ENCODE assay signal across 7 mouse cellular contexts in genomic region chr16:93884086-93884721, GRCm38 (mm10). TPM values are rescaled to one million over a fixed set of nuclear protein-coding genes. Genes with fewer than 3 reads are reported as not detected.
DNase-seq lines count a peak whose midpoint lies in the region; ATAC-seq and TF ChIP-seq lines count a peak whose summit lies in the region.

No protein-coding gene starts in this region.

- H3K27me3 ChIP-seq in forebrain, embryonic 14.5 days (replicated peaks; ENCODE audit: control insufficient read depth, insufficient read depth, low read length), result no peaks in the 10 kb centered on the region
- H3K27me3 ChIP-seq in kidney, adult 2 months (replicated peaks; ENCODE audit: control insufficient read depth, insufficient read depth, low read length), result no peaks in the 10 kb centered on the region

- H3K4me1 ChIP-seq in forebrain, embryonic 14.5 days (ENCODE audit: control insufficient read depth, insufficient read depth, low read length), result peaks cover 6% of the 10 kb centered on the region; the same call in 1 of the 2 replicates
- no peaks in the 10 kb centered on the region; the same call in 1 of the 2 replicates for H3K4me1 ChIP-seq in kidney, adult 2 months (ENCODE audit: control insufficient read depth, insufficient read depth, low read length)

- peaks cover 8% of the 10 kb centered on the region; the same call in 1 of the 2 replicates for H3K79me2 ChIP-seq in macrophage (ENCODE audit: inconsistent target)

- no peaks in the 10 kb centered on the region for H3K9me3 ChIP-seq in forebrain, embryonic 14.5 days (replicated peaks; ENCODE audit: control insufficient read depth, low read length)

- H3K4me3 ChIP-seq in forebrain, embryonic 14.5 days (ENCODE audit: low read depth, low read length), result peak overlapping the region; percentile 69
- peak overlapping the region; percentile 65 for H3K4me3 ChIP-seq in kidney, adult 2 months (ENCODE audit: insufficient read depth, low read depth, low read length)
- H3K4me3 ChIP-seq in macrophage (ENCODE audit: inconsistent target), result peak overlapping the region; percentile 91

- H3K36me3 ChIP-seq in forebrain, embryonic 14.5 days (ENCODE audit: control insufficient read depth, insufficient read depth, low read length), result peaks cover 15% of the 10 kb centered on the region; the same call in 1 of the 2 replicates
- no peaks in the 10 kb centered on the region for H3K36me3 ChIP-seq in kidney, adult 2 months (ENCODE audit: control insufficient read depth, insufficient read depth, low read length)
- H3K36me3 ChIP-seq in macrophage (ENCODE audit: inconsistent target), result no peaks in the 10 kb centered on the region

- no peak overlapping the region for H3K27ac ChIP-seq in forebrain, embryonic 14.5 days (ENCODE audit: low read depth, low read length)
- H3K27ac ChIP-seq in kidney, adult 2 months (ENCODE audit: insufficient read depth, low read depth, low read length), result no peak overlapping the region
- peak overlapping the region; percentile 25; the same call in 1 of the 2 replicates for H3K27ac ChIP-seq in macrophage

- TF ChIP-seq CTCF in kidney, adult 2 months (conservative IDR thresholded peaks at IDR 0.05; ENCODE audit: insufficient read depth, insufficient read length, low read depth, low read length), result no peak

- peak overlapping the region; percentile 83 for H3K4me2 ChIP-seq in forebrain, embryonic 14.5 days (ENCODE audit: low read length)

- DNase-seq in thymus, postnatal 10 days (ENCODE audit: low spot score in 2 of 2), result peak; percentile 6 to 33
- DNase-seq in thymus, postnatal 14 days, result no peak
- peak; percentile 33 to 42 for DNase-seq in cerebellum, adult 18-20 months
- DNase-seq in forebrain, embryonic 14.5 days (ENCODE audit: low spot score), result peak; percentile 48
- peak; percentile 32 for DNase-seq in kidney, adult 2 months
- peak; percentile 54 for DNase-seq in testis, postnatal 10 days (ENCODE audit: low spot score)

- ATAC-seq in forebrain, embryonic 14.5 days, result peak; percentile 65

- peak overlapping the region; percentile 72 for H3K9ac ChIP-seq in forebrain, embryonic 14.5 days (ENCODE audit: low read length)

- TF ChIP-seq POLR2A in kidney, adult 2 months (IDR thresholded peaks at IDR 0.05; ENCODE audit: low read depth, low read length), result no peak

- under 1% methylated on average over 43 of the region's 43 CpGs for WGBS in forebrain, embryonic 14.5 days
- WGBS in kidney, adult 2 months, result under 1% methylated on average over 43 of the region's 43 CpGs
- under 1% methylated on average over 38 of the region's 43 CpGs for WGBS in macrophage (ENCODE audit: missing documents)

RNA-seq across cellular contexts. Expression of gene Chaf1b, which starts 0.5 kb away (rescaled TPM):
- polyA plus RNA-seq in forebrain, embryonic 14.5 days (2014; fragmentation: Nextera tagmentation; extraction: Ambion mirVana), result 44.0 and 56.4 TPM in 2 replicates
- polyA plus RNA-seq in kidney, adult 2 months (2012; rRNA removed), result 1.6 and 2.0 TPM in 2 replicates
- total RNA-seq in macrophage (2018; cell fraction: chromatin; rRNA removed), result 10 to 100 TPM in 25 of 26 experiments, 1 to 10 TPM in 1; 9.7 to 78.2 (median 21.3) TPM
- 10 to 100 TPM in 4 of 26 experiments, 1 to 10 TPM in 22; 6.3 to 12.9 (median 8.4) TPM for total RNA-seq in macrophage (2018; cell fraction: cytosol; rRNA removed)
- 10 to 100 TPM in 18 of 26 experiments, 1 to 10 TPM in 8; 5.0 to 63.5 (median 13.1) TPM for total RNA-seq in macrophage (2018; cell fraction: nucleus; rRNA removed)
- 4.0 to 25.9 TPM (median 14.0 TPM) in 3 replicates for polyA plus RNA-seq in macrophage (2018)

RNA-seq across cellular contexts. Expression of gene Morc3, which starts 52.3 kb away (rescaled TPM):
- 32.1 and 36.1 TPM in 2 replicates for polyA plus RNA-seq in forebrain, embryonic 14.5 days (2014; fragmentation: Nextera tagmentation; extraction: Ambion mirVana)
- 5.3 and 6.4 TPM in 2 replicates for polyA plus RNA-seq in kidney, adult 2 months (2012; rRNA removed)
- 1,000 to 10,000 TPM in 1 of 26 experiments, 100 to 1,000 TPM in 25; 166 to 1,000 (median 456) TPM for total RNA-seq in macrophage (2018; cell fraction: chromatin; rRNA removed)
- total RNA-seq in macrophage (2018; cell fraction: cytosol; rRNA removed), result 100 to 1,000 TPM in 10 of 26 experiments, 10 to 100 TPM in 16; 45.8 to 168 (median 84.2) TPM
- total RNA-seq in macrophage (2018; cell fraction: nucleus; rRNA removed), result 100 to 1,000 TPM in 25 of 26 experiments, 10 to 100 TPM in 1; 85.0 to 573 (median 305) TPM
- polyA plus RNA-seq in macrophage (2018), result 56.4 to 70.3 TPM (median 62.3 TPM) in 3 replicates
